ENCODE assay signal across 10 mouse cellular contexts in genomic region chr2:25194006-25194405, GRCm38 (mm10). TPM values are rescaled to one million over a fixed set of nuclear protein-coding genes. Genes with fewer than 3 reads are reported as not detected.
DNase-seq lines count a peak whose midpoint lies in the region; ATAC-seq and TF ChIP-seq lines count a peak whose summit lies in the region.
"Had no signal": no experiment of that assay in that cellular context is flagged by ENCODE, and none has a peak within 500 bp of the region (broad histone marks: within the 10 kb centered on the region; RNA-seq: fewer than 3 reads in every experiment).

No protein-coding gene starts in this region.

- whole genome bisulfite sequencing in kidney, embryonic 16.5 days: 72% methylated on average over 5 of the region's 5 CpGs
- WGBS in liver, embryonic 12.5 days (ENCODE audit: insufficient replicate concordance): 38% methylated on average over 5 of the region's 5 CpGs
- WGBS in forebrain, embryonic 15.5 days: 84% methylated on average over 5 of the region's 5 CpGs

- peak overlapping the region; percentile 56 for H3K27ac ChIP-seq in kidney, embryonic 16.5 days (ENCODE audit: low read length)
- peak overlapping the region; percentile 98 for H3K27ac ChIP-seq in CH12.LX (ENCODE audit: insufficient read depth, low read depth)
- H3K27ac ChIP-seq in liver, embryonic 12.5 days: peak overlapping the region; percentile 84
- H3K27ac ChIP-seq in forebrain, embryonic 15.5 days (replicated peaks): no peak overlapping the region

- TF ChIP-seq CTCF in CH12.LX (conservative IDR thresholded peaks at IDR 0.05 in 1 of 2, IDR thresholded peaks at IDR 0.05 in 1 of 2; ENCODE audit: low read depth in 2 of 2, low read length in 2 of 2): no peak

- H3K9ac ChIP-seq in kidney, embryonic 16.5 days (replicated peaks; ENCODE audit: low read length): peak overlapping the region; percentile 44; the same call in 1 of the 2 replicates
- peak overlapping the region; percentile 84; the same call in 1 of the 2 replicates for H3K9ac ChIP-seq in CH12.LX (ENCODE audit: insufficient read depth, low read depth)
- H3K9ac ChIP-seq in liver, embryonic 12.5 days: peak overlapping the region; percentile 71; the same call in 1 of the 2 replicates
- H3K9ac ChIP-seq in forebrain, embryonic 15.5 days (replicated peaks): no peak overlapping the region

- no peak for ATAC-seq in kidney, embryonic 16.5 days (ENCODE audit: low FRiP score, low TSS enrichment)
- no peak for ATAC-seq in liver, embryonic 12.5 days
- no peak for ATAC-seq in forebrain, embryonic 15.5 days (replicated peaks)

- intact Hi-C loops in heart, postnatal 25 days (cut with DNase I): loop anchor here (5.0 kb wide), 1 partner anchor 133 kb away; no protein-coding TSS in a partner anchor

- H3K4me2 ChIP-seq in kidney, embryonic 16.5 days (replicated peaks; ENCODE audit: low read depth, low read length): peak overlapping the region; percentile 70; the same call in 1 of the 2 replicates
- H3K4me2 ChIP-seq in CH12.LX (ENCODE audit: insufficient read depth, low read depth, poor library complexity, severe bottlenecking): peak overlapping the region; percentile 99
- peak overlapping the region; percentile 85 for H3K4me2 ChIP-seq in liver, embryonic 12.5 days
- H3K4me2 ChIP-seq in forebrain, embryonic 15.5 days (replicated peaks): no peak overlapping the region

- TF ChIP-seq POLR2A in CH12.LX (IDR thresholded peaks at IDR 0.05; ENCODE audit: low read depth, low read length): no peak

- TF ChIP-seq EP300 in CH12.LX (IDR thresholded peaks at IDR 0.05; ENCODE audit: low read length): no peak

- H3K27me3 ChIP-seq in kidney, embryonic 16.5 days (ENCODE audit: insufficient read depth, low read length): peaks cover 12% of the 10 kb centered on the region
- H3K27me3 ChIP-seq in CH12.LX (replicated peaks): no peaks in the 10 kb centered on the region
- peaks cover 9% of the 10 kb centered on the region for H3K27me3 ChIP-seq in liver, embryonic 12.5 days (replicated peaks)
- H3K27me3 ChIP-seq in forebrain, embryonic 15.5 days: peaks cover 29% of the 10 kb centered on the region

- H3K4me3 ChIP-seq in kidney, embryonic 16.5 days (ENCODE audit: low read length): no peak overlapping the region
- peak overlapping the region; percentile 24 to 83 (median 61) for H3K4me3 ChIP-seq in CH12.LX (replicated peaks in 1 of 3; ENCODE audit: low read depth in 2 of 3, low read length in 2 of 3, poor library complexity in 1 of 3)
- 0 out of 2 replicates have a peak overlapping the region, but pooled peaks have one; percentile 59 for H3K4me3 ChIP-seq in liver, embryonic 12.5 days
- no peak overlapping the region for H3K4me3 ChIP-seq in forebrain, embryonic 15.5 days

- in situ Hi-C loops in CH12.LX (cut with MboI; ENCODE audit: low pct_ligation_motif_present, low pct_unique_long_range_greater_than_20kb, low sequenced_read_pairs): no loop called here

- H3K36me3 ChIP-seq in kidney, embryonic 16.5 days (ENCODE audit: insufficient read depth, low read length): peaks cover 3% of the 10 kb centered on the region; the same call in 1 of the 2 replicates
- H3K36me3 ChIP-seq in CH12.LX (replicated peaks in 1 of 2; ENCODE audit: control insufficient read depth in 1 of 2, insufficient read depth in 1 of 2, low read length in 1 of 2): peaks cover 2 to 34% of the 10 kb centered on the region in 2 experiments
- peaks cover 9% of the 10 kb centered on the region for H3K36me3 ChIP-seq in liver, embryonic 12.5 days
- H3K36me3 ChIP-seq in forebrain, embryonic 15.5 days: peaks cover 2% of the 10 kb centered on the region; the same call in 1 of the 2 replicates

- DNase-seq in heart, adult 11 months: peak; percentile 93
- DNase-seq in heart, postnatal 25 days (ENCODE audit: low spot score): no peak
- DNase-seq in kidney, adult 11 months: no peak
- no peak for DNase-seq in CH12.LX (ENCODE audit: extremely low read depth)
- DNase-seq in layer of hippocampus, adult 8-10 months (ENCODE audit: low spot score in 2 of 2): no peak

- peaks cover 16% of the 10 kb centered on the region for H3K79me2 ChIP-seq in CH12.LX (replicated peaks; ENCODE audit: control insufficient read depth, extremely low read depth, insufficient read depth, poor library complexity, severe bottlenecking)

- dilution Hi-C loops in CH12.LX (cut with MboI; ENCODE audit: extremely low pct_ligation_motif_present, extremely low pct_unique_long_range_greater_than_20kb, low sequenced_read_pairs): no loop called here

- H3K9me3 ChIP-seq in kidney, embryonic 16.5 days (ENCODE audit: low read length): no peaks in the 10 kb centered on the region
- no peaks in the 10 kb centered on the region for H3K9me3 ChIP-seq in CH12.LX (replicated peaks; ENCODE audit: low read length)
- no peaks in the 10 kb centered on the region for H3K9me3 ChIP-seq in liver, embryonic 12.5 days (replicated peaks)
- no peaks in the 10 kb centered on the region for H3K9me3 ChIP-seq in forebrain, embryonic 15.5 days

- TF ChIP-seq RAD21 in CH12.LX (IDR thresholded peaks at IDR 0.05; ENCODE audit: low read depth, low read length): no peak

- peaks cover 38% of the 10 kb centered on the region for H3K4me1 ChIP-seq in kidney, embryonic 16.5 days (ENCODE audit: insufficient read depth, low read length)
- peaks cover 14 to 36% of the 10 kb centered on the region in 2 experiments for H3K4me1 ChIP-seq in CH12.LX (ENCODE audit: control insufficient read depth in 1 of 2, insufficient read depth in 2 of 2)
- peaks cover 55% of the 10 kb centered on the region for H3K4me1 ChIP-seq in liver, embryonic 12.5 days
- H3K4me1 ChIP-seq in forebrain, embryonic 15.5 days: 0 out of 2 replicates have a peak, but pooled peaks cover 3% of the 10 kb centered on the region

TF ChIP-seq in CH12.LX, 34 proteins besides CTCF, POLR2A, EP300 and RAD21:
- TF ChIP-seq KAT2A (IDR thresholded peaks at IDR 0.05; ENCODE audit: insufficient replicate concordance, low read length) (no peak), ZKSCAN1 (IDR thresholded peaks at IDR 0.05; ENCODE audit: borderline replicate concordance, low read depth, low read length) (no peak), BHLHE40 (IDR thresholded peaks at IDR 0.05; ENCODE audit: low read depth, low read length) (no peak), MYC (IDR thresholded peaks at IDR 0.05; ENCODE audit: low read depth, low read length) (0 out of 2 replicates have a peak, but pooled peaks have one; percentile 15)

RNA-seq across cellular contexts. Expression of gene Tor4a, which starts 2.7 kb away (rescaled TPM):
- total RNA-seq in heart, postnatal 25 days (2021): 1 to 10 TPM; 4.1 to 4.2 TPM
- 16.0 and 16.8 TPM in 2 replicates for polyA plus RNA-seq in kidney, embryonic 16.5 days (2015; fragmentation: Nextera tagmentation; extraction: Ambion mirVana)
- total RNA-seq in CH12.LX (2012; rRNA removed) (17.5 and 20.4 TPM in 2 replicates), CH12.LX (2014; rRNA removed) (12.6 and 13.1 TPM in 2 replicates)
- 15.3 TPM in 2 replicates for polyA plus RNA-seq in CH12.LX (2012; ENCODE audit: insufficient read length, low read depth)
- 7.2 and 7.4 TPM in 2 replicates for polyA plus RNA-seq in liver, embryonic 12.5 days (2016; fragmentation: Nextera tagmentation; extraction: Ambion mirVana)
- polyA plus RNA-seq in forebrain, embryonic 15.5 days (2015; fragmentation: Nextera tagmentation; extraction: Ambion mirVana): 1.3 and 1.6 TPM in 2 replicates
- 1 to 10 TPM; 2.2 to 4.6 (median 2.8) TPM for total RNA-seq in layer of hippocampus, adult 8-10 months (2022)

RNA-seq across cellular contexts. Expression of gene Nrarp, which starts 13.4 kb away (rescaled TPM):
- total RNA-seq in heart, postnatal 25 days (2021): 10 to 100 TPM in 1 of 2 experiments, 1 to 10 TPM in 1; 7.2 to 11.5 TPM
- 18.4 and 18.8 TPM in 2 replicates for polyA plus RNA-seq in kidney, embryonic 16.5 days (2015; fragmentation: Nextera tagmentation; extraction: Ambion mirVana)
- total RNA-seq in CH12.LX (2012; rRNA removed) (3.1 TPM in 2 replicates), CH12.LX (2014; rRNA removed) (0.24 and 0.35 TPM in 2 replicates)
- polyA plus RNA-seq in CH12.LX (2012; ENCODE audit: insufficient read length, low read depth): 0.14 and 0.20 TPM in 2 replicates
- polyA plus RNA-seq in liver, embryonic 12.5 days (2016; fragmentation: Nextera tagmentation; extraction: Ambion mirVana): 5.9 and 6.2 TPM in 2 replicates
- polyA plus RNA-seq in forebrain, embryonic 15.5 days (2015; fragmentation: Nextera tagmentation; extraction: Ambion mirVana): 25.2 and 27.5 TPM in 2 replicates
- 10 to 100 TPM; 16.9 to 20.4 (median 19.5) TPM for total RNA-seq in layer of hippocampus, adult 8-10 months (2022)

RNA-seq across cellular contexts. Expression of gene Nelfb, which starts 17.3 kb away (rescaled TPM):
- total RNA-seq in heart, postnatal 25 days (2021): 10 to 100 TPM; 36.1 to 40.6 TPM
- 131 and 138 TPM in 2 replicates for polyA plus RNA-seq in kidney, embryonic 16.5 days (2015; fragmentation: Nextera tagmentation; extraction: Ambion mirVana)
- total RNA-seq in CH12.LX (2012; rRNA removed): 57.0 and 58.7 TPM in 2 replicates
- total RNA-seq in CH12.LX (2014; rRNA removed): 42.0 and 53.6 TPM in 2 replicates
- polyA plus RNA-seq in CH12.LX (2012; ENCODE audit: insufficient read length, low read depth): 52.5 and 58.0 TPM in 2 replicates
- 56.7 and 61.5 TPM in 2 replicates for polyA plus RNA-seq in liver, embryonic 12.5 days (2016; fragmentation: Nextera tagmentation; extraction: Ambion mirVana)
- polyA plus RNA-seq in forebrain, embryonic 15.5 days (2015; fragmentation: Nextera tagmentation; extraction: Ambion mirVana): 96.7 and 102 TPM in 2 replicates
- 10 to 100 TPM; 56.7 to 64.9 (median 64.0) TPM for total RNA-seq in layer of hippocampus, adult 8-10 months (2022)

RNA-seq across cellular contexts. Expression of gene Stpg3, which starts 20.4 kb away (rescaled TPM):
- not detected for total RNA-seq in heart, postnatal 25 days (2021)
- 0.54 and 0.82 TPM in 2 replicates for polyA plus RNA-seq in kidney, embryonic 16.5 days (2015; fragmentation: Nextera tagmentation; extraction: Ambion mirVana)
- total RNA-seq in CH12.LX (2012; rRNA removed) (not detected in 2 replicates), CH12.LX (2014; rRNA removed) (not detected in 2 replicates)
- polyA plus RNA-seq in CH12.LX (2012; ENCODE audit: insufficient read length, low read depth): not detected in 2 replicates
- polyA plus RNA-seq in liver, embryonic 12.5 days (2016; fragmentation: Nextera tagmentation; extraction: Ambion mirVana): not detected in 2 replicates
- polyA plus RNA-seq in forebrain, embryonic 15.5 days (2015; fragmentation: Nextera tagmentation; extraction: Ambion mirVana): not detected in 2 replicates
- total RNA-seq in layer of hippocampus, adult 8-10 months (2022): under 1 TPM in 2 of 4 experiments, not detected in 2; 0.27 to 0.29 TPM
- total RNA-seq: hematopoietic stem cell, adult 5-6 weeks had no signal
- polyA plus RNA-seq: forebrain, embryonic 16.5 days had no signal

RNA-seq across cellular contexts. Expression of gene Fam166a, which starts 24.5 kb away (rescaled TPM):
- total RNA-seq in heart, postnatal 25 days (2021): not detected
- polyA plus RNA-seq in kidney, embryonic 16.5 days (2015; fragmentation: Nextera tagmentation; extraction: Ambion mirVana): 0.37 TPM in 1 of 2 replicates, not detected in the other
- total RNA-seq in CH12.LX (2012; rRNA removed) (0.38 and 0.42 TPM in 2 replicates), CH12.LX (2014; rRNA removed) (not detected in 2 replicates)
- polyA plus RNA-seq in CH12.LX (2012; ENCODE audit: insufficient read length, low read depth): 23.4 and 35.0 TPM in 2 replicates
- 1.2 TPM in 1 of 2 replicates, not detected in the other for polyA plus RNA-seq in liver, embryonic 12.5 days (2016; fragmentation: Nextera tagmentation; extraction: Ambion mirVana)
- polyA plus RNA-seq in forebrain, embryonic 15.5 days (2015; fragmentation: Nextera tagmentation; extraction: Ambion mirVana): 1.2 TPM in 1 of 2 replicates, not detected in the other
- not detected for total RNA-seq in layer of hippocampus, adult 8-10 months (2022)
- total RNA-seq: hematopoietic stem cell, adult 5-6 weeks had no signal
- polyA plus RNA-seq: forebrain, embryonic 16.5 days had no signal

Comparison
In these comparisons a context has a peak if more than half of its experiments do, and no peak if none do; other contexts are left out.
1. H3K4me3 ChIP-seq: peak in CH12.LX (3 of 3) and liver, embryonic 12.5 days (single experiment); none in kidney, embryonic 16.5 days (single experiment) and forebrain, embryonic 15.5 days (single experiment).